Mouse (Mus musculus): ENCODE data around the gene D730048I06Rik.
"Not testable (repeated sequence)": the region's sequence is repeated elsewhere in the genome, so short reads cannot be mapped to it uniquely, and the experiment has no call there.

D730048I06Rik gene

DNA sequence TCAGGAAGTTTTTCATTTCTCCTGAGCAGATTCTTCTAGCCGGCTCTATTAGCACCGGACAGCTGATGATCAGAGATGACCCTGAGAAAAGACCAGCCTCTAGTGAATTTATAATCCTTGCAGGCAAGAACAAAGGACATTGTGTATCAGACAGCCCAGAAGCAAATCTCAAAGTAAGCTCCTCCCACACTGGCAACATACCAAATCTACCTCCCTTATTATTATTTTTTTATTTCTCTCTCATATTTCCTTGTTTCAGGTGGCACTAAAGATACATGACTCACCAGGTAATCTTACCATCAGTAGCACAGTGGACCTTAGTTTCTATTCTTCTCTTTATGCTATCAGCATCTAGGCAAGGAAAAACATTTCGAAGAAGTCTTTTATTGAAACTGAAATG, at the start of gene D730048I06Rik, which contains the start of gene Gm27235:
Gene D730048I06Rik (minus strand): TSS at position 112 of the 400 bp plus-strand sequence.
Gene Gm27235 (minus strand): TSS at position 101 of the 400 bp plus-strand sequence.
- DNase-seq, result no peak

DNA sequence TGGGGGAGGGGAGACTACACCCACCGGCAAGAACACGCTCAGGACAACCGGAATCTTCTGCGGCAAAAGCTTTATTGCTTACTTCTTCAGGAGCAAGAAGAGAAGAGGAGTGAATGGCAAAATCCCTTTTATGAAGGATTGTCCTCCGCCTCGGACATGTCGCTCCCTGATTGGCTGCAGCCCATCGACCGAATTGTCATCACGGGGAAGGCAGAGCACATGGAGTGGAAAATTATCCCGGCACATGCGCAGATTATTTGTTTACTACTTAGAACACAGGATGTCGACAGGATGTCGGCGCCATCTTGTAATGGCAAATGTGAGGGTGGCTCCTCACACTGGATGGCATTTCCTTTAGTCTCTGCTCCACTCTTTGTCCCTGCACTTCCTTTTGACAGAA, 28.0 kb upstream of the D730048I06Rik start:
- not testable (repeated sequence) for DNase-seq

DNA sequence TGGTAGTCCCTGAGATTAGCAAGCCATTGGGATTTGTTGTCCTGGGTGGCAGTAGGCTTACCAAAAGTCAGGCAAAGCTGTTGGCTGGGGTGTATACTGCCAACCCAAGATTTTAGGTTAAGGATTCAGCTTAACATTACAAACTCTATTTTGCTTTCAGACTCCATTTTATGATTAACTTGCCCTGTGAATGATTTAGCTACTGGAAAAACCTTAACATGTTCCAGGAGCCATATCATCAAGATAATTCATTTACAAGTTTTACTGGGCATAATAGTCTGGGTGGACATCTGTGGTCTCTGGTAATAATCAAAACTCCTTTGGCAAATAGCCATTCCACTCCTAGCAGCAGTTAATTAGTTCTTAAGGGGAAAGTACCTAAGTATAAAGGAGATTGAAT, 8.2 kb upstream of the D730048I06Rik start:
- DNase-seq, result peak in 1 of 2 experiments; percentile 1

DNA sequence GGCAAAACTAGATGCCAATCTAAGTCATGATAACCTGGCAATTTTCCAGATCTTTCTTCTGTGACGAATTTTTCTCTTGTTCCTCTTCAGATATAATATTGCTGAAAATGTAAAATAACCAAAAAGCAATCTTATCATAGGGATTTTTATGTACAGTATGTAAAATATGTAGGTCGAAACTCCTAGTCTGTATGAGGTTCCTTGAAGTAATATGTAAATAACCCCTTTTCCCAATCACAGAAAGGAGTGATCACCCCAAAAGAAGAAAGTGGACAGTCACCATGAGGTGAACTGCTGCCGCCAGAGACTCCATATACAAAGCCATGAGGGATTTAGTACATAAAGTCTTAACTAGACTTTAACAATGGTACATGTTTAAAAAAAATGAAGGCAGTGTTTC, 11.9 kb downstream of the D730048I06Rik start, which contains the start of gene Gm17727:
Gene Gm17727 (minus strand): TSS at position 101 of the 400 bp plus-strand sequence.
- no peak for DNase-seq

DNA sequence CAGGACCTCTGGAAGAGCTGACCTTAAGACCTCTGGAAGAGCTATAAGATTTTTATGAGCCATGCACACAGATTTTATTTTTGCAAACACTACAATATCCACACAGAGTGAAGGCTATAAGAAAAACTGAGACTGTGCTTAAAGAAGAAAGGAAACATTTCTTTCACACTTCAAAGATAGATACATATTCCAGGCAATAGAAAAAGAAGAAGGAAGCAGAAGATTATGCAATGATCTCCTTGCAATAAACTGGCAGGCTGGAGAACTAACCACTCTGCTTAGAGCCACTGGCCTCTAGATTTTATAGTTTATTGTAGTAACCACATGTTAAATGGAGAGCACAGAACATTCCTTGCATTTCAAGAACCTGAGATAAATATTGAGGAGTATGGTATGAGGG, 33.1 kb downstream of the D730048I06Rik start:
- DNase-seq, result no peak

DNA sequence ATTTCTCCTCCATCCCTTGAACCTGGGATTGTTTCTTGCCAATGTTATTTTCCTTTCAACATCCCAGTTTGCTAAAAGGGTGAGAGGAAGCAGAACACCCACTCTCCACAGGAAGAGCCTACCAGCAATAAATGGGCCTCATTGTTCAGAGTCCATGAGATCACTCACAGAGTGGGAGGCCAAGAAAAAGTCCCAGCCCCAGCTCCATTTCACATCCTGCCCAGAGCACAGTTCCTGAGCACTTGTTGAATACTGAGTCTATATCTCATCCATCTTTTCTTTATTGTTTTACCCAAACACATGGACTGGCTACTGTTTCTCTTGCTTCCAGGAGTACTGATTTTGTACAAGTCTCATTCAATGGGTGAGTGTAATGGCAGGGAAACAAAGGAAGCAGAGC, 49.2 kb downstream of the D730048I06Rik start, which contains the start of gene Gm17677:
Gene Gm17677 (plus strand): TSS at position 301 of the 400 bp plus-strand sequence.
- DNase-seq, result no peak

All from kidney, postnatal 4 days (tissue).